Mouse (Mus musculus): Measurements from ENCODE around the gene Rsad1.

Rsad1 gene

DNA sequence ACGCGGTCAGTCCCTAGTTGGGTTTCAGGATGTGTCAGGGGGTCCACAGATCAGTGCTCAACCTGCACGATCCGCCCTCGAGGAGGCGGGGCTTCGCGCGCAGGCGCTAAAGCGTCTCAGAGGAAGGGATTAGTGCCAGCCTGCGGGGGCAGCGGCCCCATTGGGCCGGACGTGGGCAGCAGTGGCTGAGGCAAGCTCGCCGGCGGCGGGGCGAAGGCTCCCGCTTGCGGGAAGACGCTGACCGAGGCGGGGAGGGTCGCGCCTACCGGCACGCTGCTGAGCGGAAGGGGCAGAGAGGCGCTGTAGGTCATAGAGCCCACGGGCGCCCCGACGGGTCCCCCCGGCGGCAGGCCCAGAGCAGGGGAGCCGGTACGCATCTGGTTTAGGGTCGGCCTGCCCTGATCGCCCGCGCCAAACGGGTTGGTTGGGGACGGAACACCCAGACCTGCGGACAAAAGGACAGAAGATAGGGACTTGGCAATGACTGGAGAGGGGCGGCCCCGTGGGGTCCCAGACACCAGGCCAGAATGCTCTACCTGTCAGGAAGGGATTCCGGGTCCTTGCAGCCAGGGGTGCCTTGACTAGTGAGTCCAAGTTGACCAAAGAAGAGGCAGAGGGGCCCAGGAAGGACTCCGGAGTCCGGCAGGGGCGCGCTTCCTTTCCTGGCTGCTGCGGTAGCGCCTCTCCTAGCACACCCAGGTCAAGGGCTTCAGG is 57.9 kb downstream of the Rsad1 start:
- no peak for DNase-seq (ENCODE audit: low spot score)
